Mouse (Mus musculus): ENCODE results near the gene Dcun1d3.
A peak's percentile ranks its signal among the peaks of the same experiment; 100 is the strongest.

Dcun1d3 gene

DNA sequence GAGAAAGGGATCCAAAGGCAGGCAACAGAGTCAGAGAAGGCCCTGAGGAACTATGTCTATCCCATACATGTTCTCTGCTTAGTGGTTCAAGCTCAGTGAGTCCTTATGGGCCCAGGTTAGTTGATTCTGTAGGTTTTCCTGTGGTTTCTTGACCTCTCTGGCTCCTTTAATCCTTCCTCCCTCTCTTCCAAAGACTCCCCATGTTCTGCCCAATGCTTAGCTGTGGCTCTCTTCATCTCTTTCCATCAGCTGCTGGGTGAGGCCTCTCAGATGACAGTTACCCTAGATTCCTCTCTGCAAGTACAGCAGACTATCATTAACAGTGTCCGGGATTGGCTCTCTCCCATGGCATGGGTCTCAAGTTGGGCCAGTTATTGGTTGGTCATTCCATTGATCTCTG is 60.7 kb downstream of the Dcun1d3 start:
- DNase-seq (ENCODE audit: low read depth in 2 of 2, low spot score in 2 of 2), result peak; percentile 1 to 2

GRCm38 (mm10) chr7:119808723-119809122 is 87.4 kb downstream of the Dcun1d3 start:
- no peak for DNase-seq (ENCODE audit: low read depth in 2 of 2, low spot score in 2 of 2)

- DNase-seq (ENCODE audit: low read depth in 2 of 2, low spot score in 2 of 2), result no peak
Measured at GRCm38 (mm10) chr7:119807396-119807795, 88.7 kb downstream of the Dcun1d3 start.
